Mouse (Mus musculus): ENCODE results near the gene Prmt7.

- TF ChIP-seq SMC3 (IDR thresholded peaks at IDR 0.05; ENCODE audit: low read depth, low read length): no peak
- no peak for TF ChIP-seq NRF1 (IDR thresholded peaks at IDR 0.05; ENCODE audit: insufficient read depth, low read depth, low read length, poor library complexity, severe bottlenecking)
These were observed 24.0 kb downstream of the Prmt7 start for GRCm38 (mm10) chr8:106234567-106235261.
